Mouse (Mus musculus): ENCODE results near the gene Ppp1r37. TPM values are rescaled to one million over a fixed set of nuclear protein-coding genes. Genes with fewer than 3 reads are reported as not detected.

The Ppp1r37 gene
- polyA plus RNA-seq, 1 experiment from 2014 or later = 8.3 TPM

DNA sequence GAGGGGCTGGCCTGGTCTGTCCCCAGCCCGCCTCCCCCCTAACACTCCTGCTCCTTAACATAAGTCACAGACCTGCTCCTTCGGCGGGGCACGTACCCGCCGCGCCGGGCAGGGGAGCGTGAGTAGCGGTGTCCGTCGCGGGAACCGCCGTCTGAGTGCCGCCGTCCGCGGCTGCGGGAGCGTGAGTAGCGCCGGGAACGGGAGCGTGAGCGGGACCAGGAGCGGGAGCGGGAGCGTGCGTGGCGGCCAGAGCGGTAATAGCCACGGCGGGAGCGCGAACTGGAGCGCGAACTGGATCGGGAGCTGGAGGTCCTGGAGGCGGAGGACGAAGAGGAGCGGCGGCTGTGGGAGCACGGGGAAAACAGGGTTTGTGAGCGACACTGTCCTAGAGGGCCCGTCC, 23.4 kb upstream of the Ppp1r37 start:
- TF ChIP-seq CTCF (IDR thresholded peaks at IDR 0.05; ENCODE audit: low read depth) = no peak
- TF ChIP-seq EP300 (IDR thresholded peaks at IDR 0.05; ENCODE audit: low read depth) = no peak
- Histone ChIP-seq H3K4me3 (ENCODE audit: low read depth, low read length) (no peak overlapping the region), H3K4me1 (ENCODE audit: insufficient read depth) (no peaks in the 10 kb centered on the region), H3K27ac (ENCODE audit: low read depth) (no peak overlapping the region), H3K36me3 (replicated peaks; ENCODE audit: insufficient read depth, low read length) (peaks cover 73% of the 10 kb centered on the region), H3K9ac (replicated peaks) (no peak overlapping the region), H3K4me2 (ENCODE audit: low read depth, low read length) (no peak overlapping the region), H3K27me3 (ENCODE audit: insufficient read depth, low read length) (no peaks in the 10 kb centered on the region), H3K9me3 (ENCODE audit: low read length) (no peaks in the 10 kb centered on the region)
- no peak for ATAC-seq
- no peak for DNase-seq
- WGBS (ENCODE audit: insufficient replicate concordance) = 93% methylated on average over 43 of the region's 46 CpGs

DNA sequence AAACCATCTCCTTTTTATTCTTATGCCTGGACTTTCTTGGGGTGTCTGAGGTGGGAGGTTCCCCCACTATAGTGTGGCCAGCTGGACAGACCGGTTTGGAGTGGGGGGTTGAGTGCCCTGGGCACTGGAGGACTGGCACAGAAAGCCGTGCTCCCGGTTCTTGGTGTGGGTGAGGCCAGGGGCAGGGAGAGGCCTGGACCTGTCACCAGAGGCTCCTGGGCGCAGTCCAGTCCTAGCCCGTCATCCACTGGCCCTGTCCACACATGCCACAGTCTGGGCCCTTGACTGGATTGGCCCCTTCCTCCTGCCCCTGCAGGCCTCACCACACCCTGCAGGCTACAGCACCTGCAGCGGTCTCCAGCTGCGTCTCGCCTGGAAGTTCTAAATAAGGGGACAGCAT, 17.8 kb upstream of the Ppp1r37 start:
- no peak overlapping the region for H3K9ac ChIP-seq (replicated peaks)
- no peak overlapping the region for H3K4me3 ChIP-seq (ENCODE audit: low read depth, low read length)
- ATAC-seq = no peak
- 89% methylated on average over 8 of the region's 8 CpGs for WGBS (ENCODE audit: insufficient replicate concordance)
- peaks cover 26% of the 10 kb centered on the region for H3K36me3 ChIP-seq (replicated peaks; ENCODE audit: insufficient read depth, low read length)
- no peak for DNase-seq
- no peak for TF ChIP-seq CTCF (IDR thresholded peaks at IDR 0.05; ENCODE audit: low read depth)
- no peak for TF ChIP-seq EP300 (IDR thresholded peaks at IDR 0.05; ENCODE audit: low read depth)
- no peak overlapping the region for H3K4me2 ChIP-seq (ENCODE audit: low read depth, low read length)
- peaks cover 5% of the 10 kb centered on the region; the same call in 1 of the 2 replicates for H3K27me3 ChIP-seq (ENCODE audit: insufficient read depth, low read length)
- no peaks in the 10 kb centered on the region for H3K9me3 ChIP-seq (ENCODE audit: low read length)
- H3K27ac ChIP-seq (ENCODE audit: low read depth) = no peak overlapping the region
- H3K4me1 ChIP-seq (ENCODE audit: insufficient read depth) = peaks cover 29% of the 10 kb centered on the region

DNA sequence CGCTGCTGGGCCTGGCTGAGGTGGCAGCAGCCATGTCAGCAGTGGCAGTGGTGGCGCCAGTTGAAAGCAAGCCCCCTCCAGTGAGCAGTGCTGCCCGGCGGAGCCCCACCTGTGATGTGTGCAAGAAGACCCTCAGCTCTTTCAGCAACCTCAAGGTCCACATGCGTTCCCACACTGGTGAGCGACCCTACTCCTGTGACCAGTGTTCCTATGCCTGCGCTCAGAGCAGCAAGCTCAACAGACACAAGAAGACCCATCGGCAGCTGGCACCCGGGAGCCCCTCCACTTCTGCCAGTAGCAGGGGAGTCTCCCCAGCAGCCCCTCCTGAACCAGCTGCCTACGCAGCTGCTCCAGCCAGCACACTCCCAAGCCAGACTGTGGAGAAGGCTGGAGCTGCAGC, 16.9 kb upstream of the Ppp1r37 start:
- Histone ChIP-seq H3K9ac (replicated peaks) (no peak overlapping the region), H3K9me3 (ENCODE audit: low read length) (no peaks in the 10 kb centered on the region), H3K4me1 (ENCODE audit: insufficient read depth) (peaks cover 31% of the 10 kb centered on the region), H3K27me3 (ENCODE audit: insufficient read depth, low read length) (peaks cover 5% of the 10 kb centered on the region; the same call in 1 of the 2 replicates), H3K36me3 (replicated peaks; ENCODE audit: insufficient read depth, low read length) (peaks cover 19% of the 10 kb centered on the region), H3K4me3 (ENCODE audit: low read depth, low read length) (no peak overlapping the region), H3K4me2 (ENCODE audit: low read depth, low read length) (no peak overlapping the region), H3K27ac (ENCODE audit: low read depth) (no peak overlapping the region)
- DNase-seq (no peak), ATAC-seq (no peak)
- WGBS (ENCODE audit: insufficient replicate concordance) = 93% methylated on average over 10 of the region's 10 CpGs
- TF ChIP-seq CTCF (IDR thresholded peaks at IDR 0.05; ENCODE audit: low read depth) (no peak), EP300 (IDR thresholded peaks at IDR 0.05; ENCODE audit: low read depth) (no peak)

DNA sequence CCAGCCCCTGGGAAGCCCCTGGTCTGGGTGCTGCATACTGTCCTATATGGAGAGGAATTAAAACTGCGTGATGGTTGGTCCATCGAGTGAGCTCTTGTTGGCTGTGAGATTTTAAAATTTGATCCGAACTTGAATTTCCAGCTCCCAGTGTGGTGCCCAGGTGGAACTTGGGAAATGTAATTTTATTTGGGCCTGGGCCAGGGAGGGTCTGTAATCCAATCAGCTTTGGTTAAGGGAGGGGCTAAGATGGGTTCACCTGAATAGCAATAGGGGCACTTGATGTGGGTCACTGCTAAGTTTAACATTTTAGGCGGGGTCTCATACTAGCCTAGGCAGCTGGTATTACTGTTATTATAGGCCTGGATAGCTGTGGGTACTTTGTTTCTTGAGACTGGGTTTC, 15.6 kb upstream of the Ppp1r37 start:
- Histone ChIP-seq H3K4me2 (ENCODE audit: low read depth, low read length) (peak overlapping the region; percentile 83), H3K36me3 (replicated peaks; ENCODE audit: insufficient read depth, low read length) (peaks cover 6% of the 10 kb centered on the region), H3K27ac (ENCODE audit: low read depth) (peak overlapping the region; percentile 69; the same call in 1 of the 2 replicates), H3K9ac (replicated peaks) (no peak overlapping the region), H3K4me1 (ENCODE audit: insufficient read depth) (peaks cover 35% of the 10 kb centered on the region), H3K4me3 (ENCODE audit: low read depth, low read length) (peak overlapping the region; percentile 53), H3K27me3 (ENCODE audit: insufficient read depth, low read length) (peaks cover 5% of the 10 kb centered on the region; the same call in 1 of the 2 replicates), H3K9me3 (ENCODE audit: low read length) (no peaks in the 10 kb centered on the region)
- no peak for ATAC-seq
- WGBS (ENCODE audit: insufficient replicate concordance) = 58% methylated on average over 4 of the region's 4 CpGs
- no peak for TF ChIP-seq CTCF (IDR thresholded peaks at IDR 0.05; ENCODE audit: low read depth)
- TF ChIP-seq EP300 (IDR thresholded peaks at IDR 0.05; ENCODE audit: low read depth) = no peak
- DNase-seq = no peak

DNA sequence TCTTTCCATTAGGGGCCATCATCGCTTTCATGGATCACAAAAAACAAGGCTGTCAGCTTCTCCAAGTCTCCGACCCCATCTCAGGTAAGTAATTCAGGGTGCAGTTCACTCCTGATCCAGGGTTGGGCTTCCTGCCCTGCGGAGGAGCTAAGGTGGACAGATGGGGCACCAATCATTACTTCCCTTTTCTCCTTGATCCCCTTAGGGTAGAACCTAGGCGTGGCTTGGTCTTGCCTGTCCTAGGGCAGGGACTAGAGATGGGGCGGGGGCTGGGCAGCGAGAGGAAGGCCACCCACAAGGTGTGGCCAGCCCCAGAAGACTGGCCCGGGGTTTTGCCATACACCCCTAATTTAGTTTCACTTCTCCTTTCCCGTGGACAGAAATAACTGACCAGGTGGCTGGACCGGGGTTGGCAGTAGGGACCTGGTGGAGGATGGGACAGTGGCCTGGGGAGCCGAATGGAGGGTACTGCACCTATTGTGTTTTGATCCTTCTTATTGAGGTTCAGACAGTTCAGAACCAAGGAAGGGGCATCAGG, 15.1 kb upstream of the Ppp1r37 start:
- ATAC-seq (peak; percentile 18; the same call in 1 of the 2 replicates), DNase-seq (peak; percentile 64)
- peaks cover 35% of the 10 kb centered on the region for H3K4me1 ChIP-seq (ENCODE audit: insufficient read depth)
- peak overlapping the region; percentile 83 for H3K4me2 ChIP-seq (ENCODE audit: low read depth, low read length)
- H3K9ac ChIP-seq (replicated peaks) = peak overlapping the region; percentile 64
- WGBS (ENCODE audit: insufficient replicate concordance) = 9% methylated on average over 10 of the region's 10 CpGs
- peaks cover 4% of the 10 kb centered on the region for H3K36me3 ChIP-seq (replicated peaks; ENCODE audit: insufficient read depth, low read length)
- H3K9me3 ChIP-seq (ENCODE audit: low read length) = no peaks in the 10 kb centered on the region
- TF ChIP-seq CTCF (IDR thresholded peaks at IDR 0.05; ENCODE audit: low read depth) = no peak
- TF ChIP-seq EP300 (IDR thresholded peaks at IDR 0.05; ENCODE audit: low read depth) = no peak
- peaks cover 5% of the 10 kb centered on the region; the same call in 1 of the 2 replicates for H3K27me3 ChIP-seq (ENCODE audit: insufficient read depth, low read length)
- peak overlapping the region; percentile 69; the same call in 1 of the 2 replicates for H3K27ac ChIP-seq (ENCODE audit: low read depth)
- H3K4me3 ChIP-seq (ENCODE audit: low read depth, low read length) = peak overlapping the region; percentile 53

DNA sequence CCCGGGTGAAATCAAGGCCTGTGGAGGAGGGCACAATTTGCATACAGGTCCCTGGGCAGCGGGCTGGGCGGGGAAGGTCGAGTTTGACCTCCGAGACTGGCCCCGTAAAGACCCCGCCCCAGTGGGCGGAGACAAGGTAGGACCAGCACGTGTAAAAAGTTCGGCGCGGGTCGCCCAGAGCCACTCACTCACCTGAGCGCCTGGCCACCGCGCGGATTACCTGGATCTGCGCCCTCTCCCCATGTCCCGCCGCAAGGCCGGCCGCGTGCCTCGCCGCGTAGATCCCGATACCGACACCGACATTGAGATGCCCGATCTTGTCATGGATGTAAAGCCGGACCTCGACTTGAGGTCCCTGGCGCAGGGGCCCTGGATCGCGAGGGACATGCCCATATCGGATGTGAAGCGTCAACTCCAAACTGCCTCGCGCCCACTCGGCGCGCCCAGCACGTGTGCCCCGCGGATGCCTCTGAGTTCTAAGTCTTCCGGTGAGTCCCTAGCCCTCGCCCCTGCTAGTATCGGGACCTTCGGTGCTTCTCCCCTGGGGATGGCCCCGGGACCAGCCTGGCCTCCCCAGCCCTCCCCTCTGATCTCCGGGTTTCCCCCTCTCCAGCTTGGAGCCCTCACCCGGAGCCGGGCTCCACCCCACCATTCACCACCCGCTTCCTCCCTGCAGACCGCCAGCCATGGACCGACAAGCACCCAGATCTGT, 14.4 kb upstream of the Ppp1r37 start, which contains the start of the genes Zfp296 and Gemin7:
Zfp296 (plus strand) TSS at position 147 of the 712 bp plus-strand sequence.
Gemin7 (minus strand) TSS at position 455 of the 712 bp plus-strand sequence.
- H3K4me1 ChIP-seq (ENCODE audit: insufficient read depth) = peaks cover 40% of the 10 kb centered on the region
- no peaks in the 10 kb centered on the region for H3K9me3 ChIP-seq (ENCODE audit: low read length)
- H3K4me3 ChIP-seq (ENCODE audit: low read depth, low read length) = peak within 1 kb of the TSS; percentile 53
- 1% methylated on average over 55 of the region's 56 CpGs for WGBS (ENCODE audit: insufficient replicate concordance)
- TF ChIP-seq CTCF (IDR thresholded peaks at IDR 0.05; ENCODE audit: low read depth) = no peak
- no peak for TF ChIP-seq EP300 (IDR thresholded peaks at IDR 0.05; ENCODE audit: low read depth)
- peak; percentile 58 for DNase-seq
- peak within 1 kb of the TSS; percentile 83 for H3K4me2 ChIP-seq (ENCODE audit: low read depth, low read length)
- no peak for ATAC-seq
- peak within 1 kb of the TSS; percentile 64 for H3K9ac ChIP-seq (replicated peaks)
- H3K27me3 ChIP-seq (ENCODE audit: insufficient read depth, low read length) = peaks cover 5% of the 10 kb centered on the region; the same call in 1 of the 2 replicates
- H3K36me3 ChIP-seq (replicated peaks; ENCODE audit: insufficient read depth, low read length) = peaks cover 4% of the 10 kb centered on the region
- H3K27ac ChIP-seq (ENCODE audit: low read depth) = peak within 1 kb of the TSS; percentile 69; the same call in 1 of the 2 replicates
